Mouse (Mus musculus) cortical plate, adult 2 months (tissue): ENCODE data around the gene Gse1. TPM values are rescaled to one million over a fixed set of nuclear protein-coding genes. Genes with fewer than 3 reads are reported as not detected.

Source experiments
- H3K27ac ChIP-seq: fragments of 200-500 bp; 2 replicates; pipeline ENCODE4 v1.5.1; 2012; ENCODE audit warnings: low read length, control low read depth, inconsistent platforms; ENCODE audit not compliant: insufficient read depth
- H3K4me1 ChIP-seq: fragments of 200-500 bp; 2 replicates; pipeline ENCODE4 v1.6.1; 2011; ENCODE audit warnings: low read length; ENCODE audit not compliant: control insufficient read depth, insufficient read depth
- H3K4me3 ChIP-seq: fragments of 200-500 bp; 2 replicates; pipeline ENCODE4 v1.5.1; 2011; ENCODE audit warnings: mild to moderate bottlenecking, low read length, control low read depth; ENCODE audit not compliant: insufficient read depth
- CTCF ChIP-seq: fragments of 200-500 bp; IDR thresholded peaks from 2 replicates; pipeline ENCODE4 v1.5.1; 2011; ENCODE audit warnings: mild to moderate bottlenecking, control low read depth, low read length; ENCODE audit not compliant: insufficient read depth; ENCODE audit errors: extremely low read depth
- POLR2A ChIP-seq: fragments of 200-500 bp; IDR thresholded peaks from 2 replicates; pipeline ENCODE4 v1.6.1; 2011; ENCODE audit warnings: mild to moderate bottlenecking, low read length, control low read depth; ENCODE audit not compliant: insufficient read depth; ENCODE audit errors: extremely low read depth
- polyA plus RNA-seq: library from polyadenylated mRNA; depleted of rRNA; stranded (reverse); fragments of >200 nt; gene quantifications from 2 replicates; pipeline ENCODE4 v1.2.3, GENCODE M21; 2012

The Gse1 gene
- polyA plus RNA-seq, 1 experiment: 41.0 TPM

GRCm38 (mm10) chr8:120291650-120292049, 63.4 kb downstream of the Gse1 start:
- H3K27ac ChIP-seq: no peak overlapping the region
- no peak for TF ChIP-seq POLR2A
- no peak for TF ChIP-seq CTCF
- peaks cover 13% of the 10 kb centered on the region for H3K4me1 ChIP-seq
- H3K4me3 ChIP-seq: no peak overlapping the region

- Histone ChIP-seq H3K4me3 (no peak overlapping the region), H3K4me1 (peaks cover 13% of the 10 kb centered on the region)
These were observed 64.3 kb downstream of the Gse1 start for GRCm38 (mm10) chr8:120292316-120293107.

GRCm38 (mm10) chr8:120293421-120294357, 65.4 kb downstream of the Gse1 start:
- TF ChIP-seq POLR2A (no peak), CTCF (no peak)
- Histone ChIP-seq H3K27ac (no peak overlapping the region), H3K4me1 (peaks cover 11% of the 10 kb centered on the region), H3K4me3 (no peak overlapping the region)

More at GRCm38 (mm10) chr8:120292316-120293107, 64.3 kb downstream of the Gse1 start:
- 0 out of 2 replicates have a peak overlapping the region, but pooled peaks have one; percentile 52 for H3K27ac ChIP-seq
- TF ChIP-seq CTCF: no peak
- no peak for TF ChIP-seq POLR2A

- peaks cover 12% of the 10 kb centered on the region for H3K4me1 ChIP-seq
- no peak overlapping the region for H3K4me3 ChIP-seq
- TF ChIP-seq POLR2A: no peak
- H3K27ac ChIP-seq: no peak overlapping the region
These were observed 67.0 kb downstream of the Gse1 start for GRCm38 (mm10) chr8:120294982-120295870.

- TF ChIP-seq CTCF (no peak), POLR2A (no peak)
- peaks cover 17% of the 10 kb centered on the region for H3K4me1 ChIP-seq
- no peak overlapping the region for H3K27ac ChIP-seq
- no peak overlapping the region for H3K4me3 ChIP-seq
These were observed 68.7 kb downstream of the Gse1 start for GRCm38 (mm10) chr8:120297000-120297399.

GRCm38 (mm10) chr8:120298601-120299532, 70.6 kb downstream of the Gse1 start:
- TF ChIP-seq CTCF (no peak), POLR2A (no peak)
- Histone ChIP-seq H3K4me1 (peaks cover 14% of the 10 kb centered on the region), H3K4me3 (no peak overlapping the region), H3K27ac (no peak overlapping the region)

GRCm38 (mm10) chr8:120300601-120301141, 72.4 kb downstream of the Gse1 start:
- peak; percentile 86 for TF ChIP-seq CTCF
- TF ChIP-seq POLR2A: 0 out of 2 replicates have a peak, but pooled peaks have one; percentile 18
- Histone ChIP-seq H3K27ac (peak overlapping the region; percentile 50; the same call in 1 of the 2 replicates), H3K4me1 (peaks cover 16% of the 10 kb centered on the region), H3K4me3 (no peak overlapping the region)
